8 mouse cellular contexts compared by ENCODE assay signal in genomic region chr4:141302428-141303401, GRCm38 (mm10). TPM values are rescaled to one million over a fixed set of nuclear protein-coding genes. Genes with fewer than 3 reads are reported as not detected.
DNase-seq lines count a peak whose midpoint lies in the region; ATAC-seq lines count a peak whose summit lies in the region.

No protein-coding gene starts in this region.

- WGBS in kidney, embryonic 16.5 days, result 11% methylated on average over 27 of the region's 27 CpGs
- 11% methylated on average over 27 of the region's 27 CpGs for WGBS in embryonic facial prominence, embryonic 12.5 days
- WGBS in hindbrain, embryonic 15.5 days, result 13% methylated on average over 27 of the region's 27 CpGs
- WGBS in midbrain, embryonic 16.5 days, result 6% methylated on average over 27 of the region's 27 CpGs

- DNase-seq in kidney, postnatal 36 days, result no peak
- DNase-seq in cerebellum, postnatal 14 days, result no peak
- DNase-seq in spleen, adult 18-20 months, result no peak
- no peak for DNase-seq in thymus, postnatal 25 days

- peak overlapping the region; percentile 77 for H3K4me2 ChIP-seq in kidney, embryonic 16.5 days (replicated peaks; ENCODE audit: low read depth, low read length)
- H3K4me2 ChIP-seq in embryonic facial prominence, embryonic 12.5 days (replicated peaks), result peak overlapping the region; percentile 90
- H3K4me2 ChIP-seq in hindbrain, embryonic 15.5 days, result peak overlapping the region; percentile 99
- H3K4me2 ChIP-seq in midbrain, embryonic 16.5 days (ENCODE audit: low read length), result peak overlapping the region; percentile 99

- ATAC-seq in kidney, embryonic 16.5 days (ENCODE audit: low FRiP score, low TSS enrichment), result no peak
- ATAC-seq in embryonic facial prominence, embryonic 12.5 days (ENCODE audit: insufficient number of reproducible peaks, insufficient read depth, low FRiP score, low TSS enrichment), result no peak
- no peak for ATAC-seq in hindbrain, embryonic 15.5 days (ENCODE audit: low FRiP score, low read depth)
- no peak for ATAC-seq in midbrain, embryonic 16.5 days

- H3K27ac ChIP-seq in kidney, embryonic 16.5 days (ENCODE audit: low read length), result peak overlapping the region; percentile 74
- H3K27ac ChIP-seq in embryonic facial prominence, embryonic 12.5 days, result no peak overlapping the region; the same call in 1 of the 2 replicates
- H3K27ac ChIP-seq in hindbrain, embryonic 15.5 days (replicated peaks), result no peak overlapping the region
- no peak overlapping the region for H3K27ac ChIP-seq in midbrain, embryonic 16.5 days (ENCODE audit: low read length)

- H3K27me3 ChIP-seq in kidney, embryonic 16.5 days (ENCODE audit: insufficient read depth, low read length), result no peaks in the 10 kb centered on the region
- H3K27me3 ChIP-seq in embryonic facial prominence, embryonic 12.5 days, result peaks cover 45% of the 10 kb centered on the region
- peaks cover 24% of the 10 kb centered on the region for H3K27me3 ChIP-seq in hindbrain, embryonic 15.5 days
- H3K27me3 ChIP-seq in midbrain, embryonic 16.5 days (ENCODE audit: control insufficient read depth, insufficient read depth, low read depth, low read length), result peaks cover 18% of the 10 kb centered on the region

- H3K9ac ChIP-seq in kidney, embryonic 16.5 days (replicated peaks; ENCODE audit: low read length), result peak overlapping the region; percentile 82
- H3K9ac ChIP-seq in embryonic facial prominence, embryonic 12.5 days, result peak overlapping the region; percentile 65
- no peak overlapping the region for H3K9ac ChIP-seq in hindbrain, embryonic 15.5 days
- peak overlapping the region; percentile 63 for H3K9ac ChIP-seq in midbrain, embryonic 16.5 days (ENCODE audit: low read depth, low read length)

- peaks cover 62% of the 10 kb centered on the region for H3K4me1 ChIP-seq in kidney, embryonic 16.5 days (ENCODE audit: insufficient read depth, low read length)
- H3K4me1 ChIP-seq in embryonic facial prominence, embryonic 12.5 days, result peaks cover 29% of the 10 kb centered on the region
- peaks cover 23% of the 10 kb centered on the region for H3K4me1 ChIP-seq in hindbrain, embryonic 15.5 days (replicated peaks)
- peaks cover 13% of the 10 kb centered on the region for H3K4me1 ChIP-seq in midbrain, embryonic 16.5 days (ENCODE audit: control insufficient read depth, insufficient read depth, low read length)

- H3K4me3 ChIP-seq in kidney, embryonic 16.5 days (ENCODE audit: low read length), result peak overlapping the region; percentile 68
- H3K4me3 ChIP-seq in embryonic facial prominence, embryonic 12.5 days, result peak overlapping the region; percentile 62
- H3K4me3 ChIP-seq in hindbrain, embryonic 15.5 days, result peak overlapping the region; percentile 66
- peak overlapping the region; percentile 74 for H3K4me3 ChIP-seq in midbrain, embryonic 16.5 days (ENCODE audit: low read depth, low read length)

- H3K36me3 ChIP-seq in kidney, embryonic 16.5 days (ENCODE audit: insufficient read depth, low read length), result no peaks in the 10 kb centered on the region
- H3K36me3 ChIP-seq in embryonic facial prominence, embryonic 12.5 days, result no peaks in the 10 kb centered on the region
- H3K36me3 ChIP-seq in hindbrain, embryonic 15.5 days, result no peaks in the 10 kb centered on the region
- H3K36me3 ChIP-seq in midbrain, embryonic 16.5 days (ENCODE audit: control insufficient read depth, insufficient read depth, low read length), result no peaks in the 10 kb centered on the region

- no peaks in the 10 kb centered on the region for H3K9me3 ChIP-seq in kidney, embryonic 16.5 days (ENCODE audit: low read length)
- H3K9me3 ChIP-seq in embryonic facial prominence, embryonic 12.5 days, result no peaks in the 10 kb centered on the region
- H3K9me3 ChIP-seq in hindbrain, embryonic 15.5 days, result no peaks in the 10 kb centered on the region
- no peaks in the 10 kb centered on the region for H3K9me3 ChIP-seq in midbrain, embryonic 16.5 days (replicated peaks; ENCODE audit: control insufficient read depth, low read length, poor library complexity, severe bottlenecking)

RNA-seq across cellular contexts. Expression of gene Epha2, which starts 1.7 kb away (rescaled TPM):
- polyA plus RNA-seq in kidney, embryonic 16.5 days (2015; fragmentation: Nextera tagmentation; extraction: Ambion mirVana), result 8.3 and 8.6 TPM in 2 replicates
- 3.4 and 3.5 TPM in 2 replicates for polyA plus RNA-seq in embryonic facial prominence, embryonic 12.5 days (2016; fragmentation: Nextera tagmentation; extraction: Ambion mirVana)
- polyA plus RNA-seq in hindbrain, embryonic 15.5 days (2015; fragmentation: Nextera tagmentation; extraction: Ambion mirVana), result 1.4 and 1.5 TPM in 2 replicates
- 0.94 and 1.0 TPM in 2 replicates for polyA plus RNA-seq in midbrain, embryonic 16.5 days (2015; fragmentation: Nextera tagmentation; extraction: Ambion mirVana)
